Mouse (Mus musculus): ENCODE measurements around the gene Aak1. TPM values are rescaled to one million over a fixed set of nuclear protein-coding genes. Genes with fewer than 3 reads are reported as not detected.

Gene Aak1
- polyA plus RNA-seq, 1 experiment from 2014 or later: 19.4 TPM

GRCm38 (mm10) chr6:86909881-86910280, 60.6 kb downstream of the Aak1 start:
- no peaks in the 10 kb centered on the region for H3K9me3 ChIP-seq
- H3K4me1 ChIP-seq: peaks cover 4% of the 10 kb centered on the region
- H3K4me3 ChIP-seq: no peak overlapping the region
- H3K36me3 ChIP-seq: no peaks in the 10 kb centered on the region
- DNase-seq (ENCODE audit: low spot score): no peak
- no peaks in the 10 kb centered on the region for H3K27me3 ChIP-seq (ENCODE audit: insufficient read depth, poor library complexity, severe bottlenecking)
- 76% methylated on average over 7 of the region's 7 CpGs for WGBS
- H3K27ac ChIP-seq: no peak overlapping the region

- Histone ChIP-seq H3K9me3 (no peaks in the 10 kb centered on the region), H3K27me3 (ENCODE audit: insufficient read depth, poor library complexity, severe bottlenecking) (no peaks in the 10 kb centered on the region), H3K36me3 (no peaks in the 10 kb centered on the region), H3K4me3 (no peak overlapping the region), H3K27ac (no peak overlapping the region), H3K4me1 (peaks cover 28% of the 10 kb centered on the region)
- DNase-seq (ENCODE audit: low spot score): no peak
- 74% methylated on average over 5 of the region's 5 CpGs for WGBS
Observed at GRCm38 (mm10) chr6:86916157-86916820, 67.0 kb downstream of the Aak1 start.

GRCm38 (mm10) chr6:86917231-86917630, 67.9 kb downstream of the Aak1 start:
- Histone ChIP-seq H3K27ac (no peak overlapping the region), H3K4me1 (peaks cover 32% of the 10 kb centered on the region), H3K36me3 (no peaks in the 10 kb centered on the region), H3K4me3 (no peak overlapping the region), H3K9me3 (no peaks in the 10 kb centered on the region), H3K27me3 (ENCODE audit: insufficient read depth, poor library complexity, severe bottlenecking) (no peaks in the 10 kb centered on the region)
- no peak for DNase-seq (ENCODE audit: low spot score)
- 73% methylated on average over 4 of the region's 4 CpGs for WGBS

GRCm38 (mm10) chr6:86918058-86918835, 68.9 kb downstream of the Aak1 start:
- no peak for DNase-seq (ENCODE audit: low spot score)
- Histone ChIP-seq H3K27ac (no peak overlapping the region), H3K4me1 (peaks cover 32% of the 10 kb centered on the region), H3K4me3 (no peak overlapping the region), H3K9me3 (no peaks in the 10 kb centered on the region), H3K36me3 (no peaks in the 10 kb centered on the region), H3K27me3 (ENCODE audit: insufficient read depth, poor library complexity, severe bottlenecking) (no peaks in the 10 kb centered on the region)
- 54% methylated on average over 7 of the region's 7 CpGs for WGBS

- 13% methylated on average over 4 of the region's 4 CpGs for WGBS
- peak; percentile 82 for DNase-seq (ENCODE audit: low spot score)
- Histone ChIP-seq H3K4me1 (peaks cover 24% of the 10 kb centered on the region), H3K27ac (no peak overlapping the region), H3K27me3 (ENCODE audit: insufficient read depth, poor library complexity, severe bottlenecking) (no peaks in the 10 kb centered on the region), H3K9me3 (no peaks in the 10 kb centered on the region), H3K4me3 (no peak overlapping the region), H3K36me3 (peaks cover 17% of the 10 kb centered on the region; the same call in 1 of the 2 replicates)
Observed at GRCm38 (mm10) chr6:86921880-86922279, 72.6 kb downstream of the Aak1 start.

GRCm38 (mm10) chr6:86924746-86925145, 75.4 kb downstream of the Aak1 start:
- H3K36me3 ChIP-seq: peaks cover 34% of the 10 kb centered on the region
- 83% methylated on average over 4 of the region's 4 CpGs for WGBS
- H3K9me3 ChIP-seq: no peaks in the 10 kb centered on the region
- no peak overlapping the region for H3K4me3 ChIP-seq
- H3K27ac ChIP-seq: no peak overlapping the region
- no peak for DNase-seq (ENCODE audit: low spot score)
- H3K27me3 ChIP-seq (ENCODE audit: insufficient read depth, poor library complexity, severe bottlenecking): no peaks in the 10 kb centered on the region
- H3K4me1 ChIP-seq: 0 out of 2 replicates have a peak, but pooled peaks cover 8% of the 10 kb centered on the region

- WGBS: 86% methylated on average over 5 of the region's 5 CpGs
- Histone ChIP-seq H3K4me1 (0 out of 2 replicates have a peak, but pooled peaks cover 1% of the 10 kb centered on the region), H3K9me3 (no peaks in the 10 kb centered on the region; the same call in 1 of the 2 replicates), H3K36me3 (peaks cover 48% of the 10 kb centered on the region), H3K27ac (no peak overlapping the region), H3K4me3 (no peak overlapping the region), H3K27me3 (ENCODE audit: insufficient read depth, poor library complexity, severe bottlenecking) (no peaks in the 10 kb centered on the region)
- DNase-seq (ENCODE audit: low spot score): no peak
Observed at GRCm38 (mm10) chr6:86934541-86934940, 85.2 kb downstream of the Aak1 start.

- Histone ChIP-seq H3K36me3 (peaks cover 61% of the 10 kb centered on the region), H3K27me3 (ENCODE audit: insufficient read depth, poor library complexity, severe bottlenecking) (no peaks in the 10 kb centered on the region), H3K4me3 (no peak overlapping the region), H3K27ac (no peak overlapping the region), H3K4me1 (0 out of 2 replicates have a peak, but pooled peaks cover 5% of the 10 kb centered on the region), H3K9me3 (no peaks in the 10 kb centered on the region; the same call in 1 of the 2 replicates)
- DNase-seq (ENCODE audit: low spot score): no peak
- WGBS: 61% methylated on average over 7 of the region's 7 CpGs
Observed at GRCm38 (mm10) chr6:86939797-86940196, 90.5 kb downstream of the Aak1 start.

GRCm38 (mm10) chr6:86940966-86941365, 91.6 kb downstream of the Aak1 start:
- Histone ChIP-seq H3K4me3 (no peak overlapping the region), H3K4me1 (0 out of 2 replicates have a peak, but pooled peaks cover 5% of the 10 kb centered on the region), H3K36me3 (peaks cover 61% of the 10 kb centered on the region), H3K27ac (no peak overlapping the region), H3K9me3 (no peaks in the 10 kb centered on the region; the same call in 1 of the 2 replicates), H3K27me3 (ENCODE audit: insufficient read depth, poor library complexity, severe bottlenecking) (no peaks in the 10 kb centered on the region)
- 93% methylated on average over 9 of the region's 9 CpGs for WGBS
- no peak for DNase-seq (ENCODE audit: low spot score)

GRCm38 (mm10) chr6:86947100-86947499, 97.8 kb downstream of the Aak1 start:
- H3K36me3 ChIP-seq: peaks cover 62% of the 10 kb centered on the region
- WGBS: 90% methylated on average over 8 of the region's 8 CpGs

GRCm38 (mm10) chr6:86948746-86949145, 99.4 kb downstream of the Aak1 start:
- DNase-seq (ENCODE audit: low spot score): no peak
- Histone ChIP-seq H3K36me3 (peaks cover 70% of the 10 kb centered on the region), H3K4me1 (no peaks in the 10 kb centered on the region), H3K27me3 (ENCODE audit: insufficient read depth, poor library complexity, severe bottlenecking) (no peaks in the 10 kb centered on the region), H3K9me3 (no peaks in the 10 kb centered on the region), H3K4me3 (no peak overlapping the region), H3K27ac (no peak overlapping the region)
- WGBS: 86% methylated on average over 2 of the region's 2 CpGs

More at GRCm38 (mm10) chr6:86947100-86947499, 97.8 kb downstream of the Aak1 start:
- H3K9me3 ChIP-seq: no peaks in the 10 kb centered on the region
- H3K27ac ChIP-seq: no peak overlapping the region
- no peaks in the 10 kb centered on the region for H3K4me1 ChIP-seq
- DNase-seq (ENCODE audit: low spot score): no peak
- no peak overlapping the region for H3K4me3 ChIP-seq
- H3K27me3 ChIP-seq (ENCODE audit: insufficient read depth, poor library complexity, severe bottlenecking): no peaks in the 10 kb centered on the region

- H3K4me3 ChIP-seq: no peak overlapping the region
- H3K36me3 ChIP-seq: peaks cover 67% of the 10 kb centered on the region
- WGBS: 76% methylated on average over 1 of the region's 1 CpGs
- H3K4me1 ChIP-seq: no peaks in the 10 kb centered on the region
- H3K27me3 ChIP-seq (ENCODE audit: insufficient read depth, poor library complexity, severe bottlenecking): no peaks in the 10 kb centered on the region
- DNase-seq (ENCODE audit: low spot score): no peak
- no peaks in the 10 kb centered on the region for H3K9me3 ChIP-seq
- no peak overlapping the region for H3K27ac ChIP-seq
Observed at GRCm38 (mm10) chr6:86950141-86950540, 100.8 kb downstream of the Aak1 start.

- 91% methylated on average over 1 of the region's 1 CpGs for WGBS
Observed at GRCm38 (mm10) chr6:86950733-86951255, 101.5 kb downstream of the Aak1 start.

More at GRCm38 (mm10) chr6:86950733-86951255, 101.5 kb downstream of the Aak1 start:
- Histone ChIP-seq H3K4me1 (no peaks in the 10 kb centered on the region), H3K9me3 (no peaks in the 10 kb centered on the region), H3K27me3 (ENCODE audit: insufficient read depth, poor library complexity, severe bottlenecking) (no peaks in the 10 kb centered on the region), H3K36me3 (peaks cover 65% of the 10 kb centered on the region), H3K4me3 (no peak overlapping the region), H3K27ac (no peak overlapping the region)
- no peak for DNase-seq (ENCODE audit: low spot score)

All from heart, embryonic 10.5 days (tissue).